Mouse (Mus musculus): ENCODE measurements at regions not wholly inside any gene's neighbourhood (a gene's known extent, or its start where the extent isn't known, plus 50 kb on each side); places are given as distances from the start of the nearest gene placed in this dataset.

DNA sequence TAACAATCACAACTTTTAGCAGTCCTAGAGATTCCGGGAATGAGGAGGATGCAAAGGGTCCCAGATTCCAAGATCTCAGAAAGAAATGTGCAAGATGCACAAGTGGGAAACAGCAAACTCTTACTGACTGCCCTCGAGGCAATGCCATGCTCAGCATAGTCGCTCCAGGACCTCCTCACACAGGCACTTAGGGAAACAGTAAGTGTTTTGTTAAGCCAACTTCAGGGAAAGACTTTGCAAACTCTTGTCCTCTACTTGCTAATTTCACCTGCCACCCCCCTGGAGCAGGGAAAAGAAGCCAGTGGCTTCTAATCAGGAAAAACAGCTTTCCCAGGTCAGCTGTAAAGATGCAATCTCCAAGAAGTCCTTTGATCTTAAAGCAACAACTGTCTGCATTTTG lies 361.4 kb upstream of the Tenm4 start:
- H3K4me3 ChIP-seq, result no peak overlapping the region
- H3K79me2 ChIP-seq (replicated peaks; ENCODE audit: control insufficient read depth, insufficient read depth, low read length), result no peaks in the 10 kb centered on the region
- no peak for DNase-seq
- no peaks in the 10 kb centered on the region for H3K4me1 ChIP-seq (ENCODE audit: control insufficient read depth, insufficient read depth, low read length)
- no peak overlapping the region for H3K27ac ChIP-seq
- no peaks in the 10 kb centered on the region for H3K36me3 ChIP-seq (ENCODE audit: control insufficient read depth, insufficient read depth, low read length)
- H3K27me3 ChIP-seq (ENCODE audit: control insufficient read depth, insufficient read depth, low read length), result no peaks in the 10 kb centered on the region
- 21% methylated on average over 3 of the region's 3 CpGs for WGBS
- intact Hi-C loops (cut with DNase I), result no loop called here
- H3K9ac ChIP-seq (ENCODE audit: low read depth, low read length), result no peak overlapping the region
- TF ChIP-seq CTCF (IDR thresholded peaks at IDR 0.05) (no peak), POLR2A (IDR thresholded peaks at IDR 0.05; ENCODE audit: insufficient read depth, low read depth, low read length) (no peak), EP300 (IDR thresholded peaks at IDR 0.05; ENCODE audit: insufficient read depth, low read depth, low read length) (no peak)

DNA sequence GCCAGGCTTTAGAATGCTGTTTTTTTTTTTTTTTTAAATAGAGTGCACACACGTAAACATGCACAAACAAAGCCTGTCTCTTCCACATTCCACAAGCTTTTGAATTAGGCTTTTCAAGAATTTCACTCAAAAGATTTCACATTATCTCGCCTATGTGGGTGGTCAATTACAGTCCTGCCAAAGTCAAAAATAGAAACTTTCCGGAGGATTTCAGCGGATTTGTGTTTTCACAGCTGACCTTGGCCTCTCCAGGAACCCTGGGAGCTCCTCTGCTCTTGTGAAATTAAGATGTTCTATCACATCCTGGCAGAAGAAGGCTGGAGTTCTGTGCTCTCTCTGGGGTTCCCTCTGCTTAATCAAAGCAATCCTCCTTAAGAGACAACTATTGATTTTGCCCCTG lies 360.9 kb upstream of the Tenm4 start:
- H3K4me1 ChIP-seq (ENCODE audit: control insufficient read depth, insufficient read depth, low read length), result no peaks in the 10 kb centered on the region
- no peaks in the 10 kb centered on the region for H3K27me3 ChIP-seq (ENCODE audit: control insufficient read depth, insufficient read depth, low read length)
- DNase-seq, result no peak
- no peak overlapping the region for H3K27ac ChIP-seq
- no peaks in the 10 kb centered on the region for H3K36me3 ChIP-seq (ENCODE audit: control insufficient read depth, insufficient read depth, low read length)
- H3K4me3 ChIP-seq, result no peak overlapping the region
- no peak overlapping the region for H3K9ac ChIP-seq (ENCODE audit: low read depth, low read length)
- intact Hi-C loops (cut with DNase I), result no loop called here
- 15% methylated on average over 4 of the region's 4 CpGs for WGBS
- H3K79me2 ChIP-seq (replicated peaks; ENCODE audit: control insufficient read depth, insufficient read depth, low read length), result no peaks in the 10 kb centered on the region
- no peak for TF ChIP-seq EP300 (IDR thresholded peaks at IDR 0.05; ENCODE audit: insufficient read depth, low read depth, low read length)
- TF ChIP-seq CTCF (IDR thresholded peaks at IDR 0.05), result no peak
- TF ChIP-seq POLR2A (IDR thresholded peaks at IDR 0.05; ENCODE audit: insufficient read depth, low read depth, low read length), result no peak

DNA sequence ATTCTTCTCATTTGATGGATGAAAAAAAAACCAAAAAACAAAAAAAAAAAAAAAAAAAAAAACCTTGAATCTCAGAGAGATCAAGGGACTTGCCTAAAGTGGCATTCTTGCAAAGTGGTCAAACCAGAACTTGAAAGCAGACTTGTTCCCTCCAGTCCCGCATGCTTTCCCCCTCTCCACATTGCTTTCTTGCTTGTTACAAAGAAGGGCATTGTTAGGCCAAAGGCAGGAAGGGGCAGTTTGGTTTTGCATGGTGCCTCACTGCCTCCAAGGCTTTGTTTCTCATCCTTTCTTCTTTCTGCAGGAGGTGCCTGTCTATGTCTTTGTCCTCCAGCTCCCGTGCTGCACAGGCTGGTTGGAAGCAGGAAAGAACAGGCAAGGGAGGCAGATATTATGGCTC lies 356.2 kb upstream of the Tenm4 start:
- H3K27ac ChIP-seq, result no peak overlapping the region
- no peak overlapping the region for H3K4me3 ChIP-seq
- no peak for DNase-seq
- WGBS, result 51% methylated on average over 2 of the region's 2 CpGs
- H3K36me3 ChIP-seq (ENCODE audit: control insufficient read depth, insufficient read depth, low read length), result no peaks in the 10 kb centered on the region
- no peaks in the 10 kb centered on the region for H3K27me3 ChIP-seq (ENCODE audit: control insufficient read depth, insufficient read depth, low read length)
- intact Hi-C loops (cut with DNase I), result no loop called here
- no peaks in the 10 kb centered on the region for H3K4me1 ChIP-seq (ENCODE audit: control insufficient read depth, insufficient read depth, low read length)
- no peaks in the 10 kb centered on the region for H3K79me2 ChIP-seq (replicated peaks; ENCODE audit: control insufficient read depth, insufficient read depth, low read length)
- TF ChIP-seq POLR2A (IDR thresholded peaks at IDR 0.05; ENCODE audit: insufficient read depth, low read depth, low read length) (no peak), EP300 (IDR thresholded peaks at IDR 0.05; ENCODE audit: insufficient read depth, low read depth, low read length) (no peak), CTCF (IDR thresholded peaks at IDR 0.05) (no peak)
- H3K9ac ChIP-seq (ENCODE audit: low read depth, low read length), result no peak overlapping the region

DNA sequence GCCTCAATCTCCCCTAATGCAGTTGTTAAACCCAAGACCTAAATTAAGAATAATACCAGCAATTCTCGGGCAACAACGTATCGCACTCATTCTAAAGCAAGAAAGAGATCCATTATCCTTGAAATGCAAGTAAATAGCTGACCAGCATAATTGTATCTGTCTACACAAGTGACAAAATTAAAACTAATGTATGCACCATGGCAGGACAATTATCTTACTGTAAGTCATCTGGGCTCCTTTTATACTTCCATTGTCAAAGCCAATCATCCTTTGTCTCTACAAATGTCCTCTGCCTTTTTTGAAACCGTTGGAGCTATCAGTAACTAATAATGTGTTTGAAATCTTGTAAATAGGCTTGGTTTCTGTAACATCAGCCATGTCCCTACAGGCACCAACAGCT lies 347.5 kb upstream of the Tenm4 start:
- no peak for DNase-seq
- intact Hi-C loops (cut with DNase I), result no loop called here
- Histone ChIP-seq H3K79me2 (replicated peaks; ENCODE audit: control insufficient read depth, insufficient read depth, low read length) (no peaks in the 10 kb centered on the region), H3K9ac (ENCODE audit: low read depth, low read length) (no peak overlapping the region), H3K27me3 (ENCODE audit: control insufficient read depth, insufficient read depth, low read length) (no peaks in the 10 kb centered on the region), H3K27ac (no peak overlapping the region), H3K4me1 (ENCODE audit: control insufficient read depth, insufficient read depth, low read length) (no peaks in the 10 kb centered on the region), H3K36me3 (ENCODE audit: control insufficient read depth, insufficient read depth, low read length) (no peaks in the 10 kb centered on the region), H3K4me3 (no peak overlapping the region)
- 78% methylated on average over 4 of the region's 4 CpGs for WGBS
- TF ChIP-seq CTCF (IDR thresholded peaks at IDR 0.05), result no peak
- no peak for TF ChIP-seq EP300 (IDR thresholded peaks at IDR 0.05; ENCODE audit: insufficient read depth, low read depth, low read length)
- TF ChIP-seq POLR2A (IDR thresholded peaks at IDR 0.05; ENCODE audit: insufficient read depth, low read depth, low read length), result no peak

DNA sequence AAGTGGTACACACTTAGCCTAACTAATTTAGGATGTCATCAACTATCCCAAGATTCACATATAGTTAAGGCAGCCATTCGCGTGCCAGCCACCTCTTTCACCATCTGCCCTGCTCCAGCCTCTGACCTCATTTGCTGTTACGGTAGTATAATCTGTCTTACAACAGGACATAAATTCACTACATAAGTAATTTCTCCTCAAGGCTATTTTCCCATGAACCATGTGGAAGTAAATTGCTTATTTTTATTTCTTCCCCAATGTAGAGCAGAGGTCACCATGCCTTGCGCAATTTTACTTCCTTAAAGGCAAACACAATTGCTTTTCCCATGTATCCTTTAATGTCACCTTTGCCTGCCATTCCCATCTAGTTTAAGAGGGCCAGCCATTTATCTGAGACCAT lies 341.2 kb upstream of the Tenm4 start:
- no peaks in the 10 kb centered on the region for H3K79me2 ChIP-seq (replicated peaks; ENCODE audit: control insufficient read depth, insufficient read depth, low read length)
- H3K27me3 ChIP-seq (ENCODE audit: control insufficient read depth, insufficient read depth, low read length), result no peaks in the 10 kb centered on the region
- intact Hi-C loops (cut with DNase I), result no loop called here
- H3K4me3 ChIP-seq, result no peak overlapping the region
- 91% methylated on average over 4 of the region's 4 CpGs for WGBS
- no peak overlapping the region for H3K9ac ChIP-seq (ENCODE audit: low read depth, low read length)
- TF ChIP-seq EP300 (IDR thresholded peaks at IDR 0.05; ENCODE audit: insufficient read depth, low read depth, low read length), result no peak
- no peak for TF ChIP-seq CTCF (IDR thresholded peaks at IDR 0.05)
- no peak for TF ChIP-seq POLR2A (IDR thresholded peaks at IDR 0.05; ENCODE audit: insufficient read depth, low read depth, low read length)
- no peak overlapping the region for H3K27ac ChIP-seq
- no peaks in the 10 kb centered on the region for H3K36me3 ChIP-seq (ENCODE audit: control insufficient read depth, insufficient read depth, low read length)
- H3K4me1 ChIP-seq (ENCODE audit: control insufficient read depth, insufficient read depth, low read length), result no peaks in the 10 kb centered on the region
- DNase-seq, result no peak

DNA sequence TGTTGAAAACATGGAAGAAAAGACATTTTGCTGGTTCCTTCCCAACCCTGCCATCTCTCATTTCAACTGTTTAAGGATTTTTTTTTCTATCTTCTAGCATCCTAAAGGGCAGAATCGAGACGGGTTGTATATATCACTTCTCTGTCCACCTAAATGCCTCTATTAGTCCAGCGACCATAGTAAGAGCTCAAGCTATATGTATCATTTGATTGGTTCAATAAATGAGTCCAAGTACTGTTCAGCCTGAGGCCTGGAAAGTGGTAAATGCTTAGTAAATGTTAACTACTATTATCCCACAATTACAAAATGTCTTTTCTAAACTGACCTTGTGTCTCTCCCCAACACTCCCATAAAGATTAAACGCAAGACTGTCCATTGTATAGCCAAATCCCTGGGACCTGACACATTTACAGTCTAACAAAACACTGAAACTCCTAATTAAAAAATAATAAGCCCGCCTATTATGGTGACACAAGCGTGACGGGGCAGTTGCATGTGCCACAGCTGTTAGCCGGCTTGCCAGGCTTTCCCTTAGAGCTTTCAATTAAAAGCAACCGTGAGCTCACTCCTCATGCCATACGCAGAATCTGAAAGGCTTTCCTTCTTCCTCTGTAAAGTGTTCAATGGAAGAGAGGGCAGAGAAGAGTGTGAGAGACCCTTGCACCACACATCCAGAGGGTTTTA lies 336.7 kb upstream of the Tenm4 start:
- Histone ChIP-seq H3K36me3 (ENCODE audit: control insufficient read depth, insufficient read depth, low read length) (no peaks in the 10 kb centered on the region), H3K27ac (no peak overlapping the region), H3K4me1 (ENCODE audit: control insufficient read depth, insufficient read depth, low read length) (no peaks in the 10 kb centered on the region), H3K27me3 (ENCODE audit: control insufficient read depth, insufficient read depth, low read length) (no peaks in the 10 kb centered on the region), H3K4me3 (no peak overlapping the region), H3K79me2 (replicated peaks; ENCODE audit: control insufficient read depth, insufficient read depth, low read length) (no peaks in the 10 kb centered on the region), H3K9ac (ENCODE audit: low read depth, low read length) (no peak overlapping the region)
- no peak for DNase-seq
- WGBS, result 88% methylated on average over 10 of the region's 10 CpGs
- intact Hi-C loops (cut with DNase I), result no loop called here
- TF ChIP-seq CTCF (IDR thresholded peaks at IDR 0.05) (no peak), POLR2A (IDR thresholded peaks at IDR 0.05; ENCODE audit: insufficient read depth, low read depth, low read length) (no peak), EP300 (IDR thresholded peaks at IDR 0.05; ENCODE audit: insufficient read depth, low read depth, low read length) (no peak)
